Mouse (Mus musculus) liver, embryonic 14.5 days (tissue): ENCODE measurements around the gene Uvrag.

Experiments used
- CTCF ChIP-seq: IDR thresholded peaks from 2 replicates; pipeline ENCODE4 v1.5.1; 2016; ENCODE audit warnings: antibody characterized with exemption, low read depth, control low read depth
- EP300 ChIP-seq: IDR thresholded peaks from 2 replicates; pipeline ENCODE4 v1.6.1; 2016; ENCODE audit warnings: antibody characterized with exemption, low read depth

DNA sequence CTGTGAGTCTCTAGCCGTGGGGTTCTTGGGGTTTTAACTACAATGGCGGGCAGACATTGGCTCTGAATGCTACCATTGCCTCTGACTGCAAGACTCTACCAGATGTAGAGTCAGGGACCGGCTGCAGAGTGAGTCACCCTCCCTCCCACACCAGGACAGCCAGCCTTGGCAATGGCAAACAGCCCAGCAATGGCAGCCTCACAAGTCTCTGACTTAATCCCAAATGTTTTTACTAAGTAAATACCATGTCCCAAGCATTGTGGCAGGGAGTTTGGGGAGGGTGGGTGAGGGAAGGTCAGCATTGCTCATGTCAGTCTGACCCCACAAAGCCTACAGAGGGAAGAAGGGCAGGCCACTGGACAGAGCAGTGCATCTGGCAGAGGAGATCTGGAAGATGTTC, 55.7 kb downstream of the Uvrag start:
- TF ChIP-seq CTCF (no peak), EP300 (no peak)
